Comparison of ENCODE assay signal across 8 mouse cellular contexts in genomic region chr2:148706409-148707201, GRCm38 (mm10). TPM values are rescaled to one million over a fixed set of nuclear protein-coding genes. Genes with fewer than 3 reads are reported as not detected.
A peak's percentile ranks its signal among the peaks of the same experiment; 100 is the strongest.
DNase-seq lines count a peak whose midpoint lies in the region; ATAC-seq and TF ChIP-seq lines count a peak whose summit lies in the region.

No protein-coding gene starts in this region.

- peak; percentile 76 for DNase-seq in ES-CJ7 (ENCODE audit: low read depth, low spot score)
- no peak for DNase-seq in urinary bladder, postnatal 10 days (ENCODE audit: low spot score)
- DNase-seq in layer of hippocampus, adult 11-12 months (ENCODE audit: low spot score): no peak
- no peak for DNase-seq in thymus, adult 18-20 months

- no peak overlapping the region for H3K27ac ChIP-seq in intestine, postnatal 0 days (ENCODE audit: low read depth, low read length)
- H3K27ac ChIP-seq in intestine, embryonic 15.5 days: no peak overlapping the region
- H3K27ac ChIP-seq in forebrain, embryonic 13.5 days: no peak overlapping the region

- WGBS in intestine, postnatal 0 days: 81% methylated on average over 15 of the region's 15 CpGs
- 84% methylated on average over 15 of the region's 15 CpGs for WGBS in intestine, embryonic 15.5 days
- 72% methylated on average over 15 of the region's 15 CpGs for WGBS in forebrain, embryonic 13.5 days

- H3K36me3 ChIP-seq in intestine, postnatal 0 days (ENCODE audit: control insufficient read depth, insufficient read depth): peaks cover 5% of the 10 kb centered on the region; the same call in 1 of the 2 replicates
- no peaks in the 10 kb centered on the region; the same call in 1 of the 2 replicates for H3K36me3 ChIP-seq in intestine, embryonic 15.5 days
- H3K36me3 ChIP-seq in forebrain, embryonic 13.5 days (ENCODE audit: poor library complexity, severe bottlenecking): peaks cover 31% of the 10 kb centered on the region

- ATAC-seq in intestine, postnatal 0 days: no peak
- no peak; the same call in 1 of the 2 replicates for ATAC-seq in intestine, embryonic 15.5 days
- peak; percentile 66 for ATAC-seq in forebrain, embryonic 13.5 days
- ATAC-seq in megakaryocyte, adult 5-6 weeks (ENCODE audit: poor library complexity, severe bottlenecking): peak; percentile 78

- H3K9me3 ChIP-seq in intestine, postnatal 0 days (ENCODE audit: control insufficient read depth): no peaks in the 10 kb centered on the region
- no peaks in the 10 kb centered on the region for H3K9me3 ChIP-seq in intestine, embryonic 15.5 days
- H3K9me3 ChIP-seq in forebrain, embryonic 13.5 days (replicated peaks): no peaks in the 10 kb centered on the region

- H3K27me3 ChIP-seq in intestine, postnatal 0 days (replicated peaks; ENCODE audit: control insufficient read depth, insufficient read depth, low read length): no peaks in the 10 kb centered on the region
- no peaks in the 10 kb centered on the region for H3K27me3 ChIP-seq in intestine, embryonic 15.5 days (replicated peaks)
- H3K27me3 ChIP-seq in forebrain, embryonic 13.5 days: no peaks in the 10 kb centered on the region

- no peak overlapping the region for H3K4me3 ChIP-seq in intestine, postnatal 0 days (ENCODE audit: low read depth, low read length)
- H3K4me3 ChIP-seq in intestine, embryonic 15.5 days (replicated peaks): no peak overlapping the region
- no peak overlapping the region for H3K4me3 ChIP-seq in forebrain, embryonic 13.5 days

- no peak overlapping the region for H3K9ac ChIP-seq in intestine, postnatal 0 days (ENCODE audit: low read depth, low read length)
- no peak overlapping the region for H3K9ac ChIP-seq in intestine, embryonic 15.5 days
- H3K9ac ChIP-seq in forebrain, embryonic 13.5 days: no peak overlapping the region

- peak; percentile 68 for TF ChIP-seq CTCF in intestine, postnatal 0 days (IDR thresholded peaks at IDR 0.05; ENCODE audit: low read depth)

- no peak overlapping the region for H3K4me2 ChIP-seq in intestine, postnatal 0 days (replicated peaks; ENCODE audit: low read depth)
- no peak overlapping the region for H3K4me2 ChIP-seq in intestine, embryonic 15.5 days (replicated peaks)
- no peak overlapping the region for H3K4me2 ChIP-seq in forebrain, embryonic 13.5 days

- H3K4me1 ChIP-seq in intestine, postnatal 0 days (replicated peaks; ENCODE audit: control insufficient read depth, insufficient read depth, low read length): no peaks in the 10 kb centered on the region
- no peaks in the 10 kb centered on the region for H3K4me1 ChIP-seq in intestine, embryonic 15.5 days (replicated peaks)
- no peaks in the 10 kb centered on the region for H3K4me1 ChIP-seq in forebrain, embryonic 13.5 days

RNA-seq across cellular contexts. Expression of gene Napb, which starts 25.7 kb away (rescaled TPM):
- polyA plus RNA-seq in intestine, postnatal 0 days (2015; fragmentation: Nextera tagmentation; extraction: Ambion mirVana): 2.2 and 2.4 TPM in 2 replicates
- polyA plus RNA-seq in intestine, embryonic 15.5 days (2015; fragmentation: Nextera tagmentation; extraction: Ambion mirVana): 3.4 and 4.1 TPM in 2 replicates
- polyA plus RNA-seq in forebrain, embryonic 13.5 days (2015; fragmentation: Nextera tagmentation; extraction: Ambion mirVana): 20.3 and 23.6 TPM in 2 replicates
- 0.36 and 0.57 TPM in 2 replicates for total RNA-seq in megakaryocyte, adult 5-6 weeks (2015)
- total RNA-seq in megakaryocyte, adult 5-6 weeks (2017): 0.29 and 0.53 TPM in 2 replicates

RNA-seq across cellular contexts. Expression of gene Gzf1, which starts 25.8 kb away (rescaled TPM):
- 14.9 and 16.6 TPM in 2 replicates for polyA plus RNA-seq in intestine, postnatal 0 days (2015; fragmentation: Nextera tagmentation; extraction: Ambion mirVana)
- polyA plus RNA-seq in intestine, embryonic 15.5 days (2015; fragmentation: Nextera tagmentation; extraction: Ambion mirVana): 15.1 and 16.1 TPM in 2 replicates
- polyA plus RNA-seq in forebrain, embryonic 13.5 days (2015; fragmentation: Nextera tagmentation; extraction: Ambion mirVana): 19.9 and 20.6 TPM in 2 replicates
- 10.7 and 14.5 TPM in 2 replicates for total RNA-seq in megakaryocyte, adult 5-6 weeks (2015)
- total RNA-seq in megakaryocyte, adult 5-6 weeks (2017): 14.4 and 15.0 TPM in 2 replicates

RNA-seq across cellular contexts. Expression of gene Nxt1, which starts 34.2 kb away (rescaled TPM):
- polyA plus RNA-seq in intestine, postnatal 0 days (2015; fragmentation: Nextera tagmentation; extraction: Ambion mirVana): 35.6 and 35.9 TPM in 2 replicates
- 73.1 and 73.7 TPM in 2 replicates for polyA plus RNA-seq in intestine, embryonic 15.5 days (2015; fragmentation: Nextera tagmentation; extraction: Ambion mirVana)
- 101 and 102 TPM in 2 replicates for polyA plus RNA-seq in forebrain, embryonic 13.5 days (2015; fragmentation: Nextera tagmentation; extraction: Ambion mirVana)
- 66.4 and 80.3 TPM in 2 replicates for total RNA-seq in megakaryocyte, adult 5-6 weeks (2015)
- total RNA-seq in megakaryocyte, adult 5-6 weeks (2017): 26.9 and 39.4 TPM in 2 replicates

RNA-seq across cellular contexts. Expression of gene Cstl1, which starts 43.6 kb away (rescaled TPM):
- polyA plus RNA-seq in intestine, postnatal 0 days (2015; fragmentation: Nextera tagmentation; extraction: Ambion mirVana): not detected in 2 replicates
- polyA plus RNA-seq in intestine, embryonic 15.5 days (2015; fragmentation: Nextera tagmentation; extraction: Ambion mirVana): not detected in 2 replicates
- not detected in 2 replicates for polyA plus RNA-seq in forebrain, embryonic 13.5 days (2015; fragmentation: Nextera tagmentation; extraction: Ambion mirVana)
- total RNA-seq in megakaryocyte, adult 5-6 weeks (2015): not detected in 2 replicates
- total RNA-seq in megakaryocyte, adult 5-6 weeks (2017): not detected in 2 replicates

Comparison
In these comparisons a context has a peak if more than half of its experiments do, and no peak if none do; other contexts are left out.
1. ATAC-seq: peak in forebrain, embryonic 13.5 days (single experiment) and megakaryocyte, adult 5-6 weeks (single experiment); none in intestine, postnatal 0 days (single experiment) and intestine, embryonic 15.5 days (single experiment).